In genomic region chr5:69591640-69592461, GRCm38 (mm10) we compare ENCODE assay signal across 8 mouse cellular contexts. TPM values are rescaled to one million over a fixed set of nuclear protein-coding genes. Genes with fewer than 3 reads are reported as not detected.
DNase-seq lines count a peak whose midpoint lies in the region; ATAC-seq lines count a peak whose summit lies in the region.

Gnpda2 (minus strand) TSS chr5:69592340.

- peak; percentile 95 for DNase-seq in R1 (ENCODE audit: low read depth, low spot score)
- peak; percentile 87 for DNase-seq in cerebellum, postnatal 36 days
- DNase-seq in frontal cortex, postnatal 36 days (ENCODE audit: low spot score in 2 of 2): peak; percentile 88
- peak; percentile 79 for DNase-seq in left cerebral cortex, adult 11 months (ENCODE audit: low spot score)
- peak; percentile 88 to 89 for DNase-seq in lung, postnatal 4 days
- peak; percentile 80 for DNase-seq in retina, postnatal 7 days (ENCODE audit: low read depth, low spot score)
- peak; percentile 71 for DNase-seq in urinary bladder, adult 2 months (ENCODE audit: low spot score)

- no peaks in the 10 kb centered on the region for H3K9me3 ChIP-seq in hindbrain, embryonic 15.5 days

- no peaks in the 10 kb centered on the region for H3K27me3 ChIP-seq in hindbrain, embryonic 15.5 days

- 4% methylated on average over 42 of the region's 42 CpGs for WGBS in hindbrain, embryonic 15.5 days

- H3K9ac ChIP-seq in hindbrain, embryonic 15.5 days: peak within 1 kb of the TSS; percentile 77

- H3K4me3 ChIP-seq in hindbrain, embryonic 15.5 days: peak within 1 kb of the TSS; percentile 68

- peak within 1 kb of the TSS; percentile 67 for H3K4me2 ChIP-seq in hindbrain, embryonic 15.5 days

- H3K4me1 ChIP-seq in hindbrain, embryonic 15.5 days (replicated peaks): peaks cover 7% of the 10 kb centered on the region

- H3K27ac ChIP-seq in hindbrain, embryonic 15.5 days (replicated peaks): peak within 1 kb of the TSS; percentile 84

- peak; percentile 98 for ATAC-seq in hindbrain, embryonic 15.5 days (ENCODE audit: low FRiP score, low read depth)

- no peaks in the 10 kb centered on the region for H3K36me3 ChIP-seq in hindbrain, embryonic 15.5 days

RNA-seq across cellular contexts. Expression of gene Gnpda2, which starts in this region (rescaled TPM):
- 30.8 and 34.3 TPM in 2 replicates for polyA plus RNA-seq in hindbrain, embryonic 15.5 days (2015; fragmentation: Nextera tagmentation; extraction: Ambion mirVana)
- 33.9 and 36.2 TPM in 2 replicates for polyA plus RNA-seq in urinary bladder, adult 2 months (2012; rRNA removed)

Comparison
In these comparisons a context has a peak if more than half of its experiments do, and no peak if none do; other contexts are left out.
1. Peak in every context shown above with its lines: DNase-seq, ATAC-seq, H3K4me3 ChIP-seq and H3K27ac ChIP-seq.